ENCODE assay signal across 21 mouse cellular contexts in the genomic region with DNA sequence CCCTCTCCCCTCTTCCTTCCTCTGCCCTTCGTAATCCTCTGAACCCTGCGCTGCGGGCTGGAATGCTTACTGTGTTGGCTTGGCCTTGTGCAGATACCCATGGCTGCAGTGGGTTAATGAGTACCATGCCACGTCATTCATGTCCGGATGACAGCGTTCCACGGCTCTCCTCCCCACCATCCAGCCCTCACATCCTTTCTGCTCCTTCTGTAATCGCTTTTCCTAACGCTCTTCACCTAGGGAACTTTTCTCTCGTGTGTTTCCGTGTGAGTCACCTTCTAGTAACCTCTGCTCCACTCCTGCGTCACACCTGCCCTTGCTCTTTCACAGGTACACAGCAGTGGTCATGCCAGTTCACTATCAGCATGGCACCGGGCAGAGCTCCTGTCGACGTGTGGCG. TPM values are rescaled to one million over a fixed set of nuclear protein-coding genes. Genes with fewer than 3 reads are reported as not detected.
DNase-seq lines count a peak whose midpoint lies in the region; ATAC-seq and TF ChIP-seq lines count a peak whose summit lies in the region.
"Had no signal": no experiment of that assay in that cellular context is flagged by ENCODE, and none has a peak within 500 bp of the region (broad histone marks: within the 10 kb centered on the region; RNA-seq: fewer than 3 reads in every experiment).

No protein-coding gene starts in this region.

- no peaks in the 10 kb centered on the region for H3K36me3 ChIP-seq in intestine, postnatal 0 days (ENCODE audit: control insufficient read depth, insufficient read depth)
- H3K36me3 ChIP-seq in kidney, embryonic 15.5 days: no peaks in the 10 kb centered on the region
- H3K36me3 ChIP-seq: embryonic facial prominence, embryonic 15.5 days; heart, embryonic 13.5 days; limb, embryonic 15.5 days had no signal

- H3K4me1 ChIP-seq in intestine, postnatal 0 days (replicated peaks; ENCODE audit: control insufficient read depth, insufficient read depth, low read length): no peaks in the 10 kb centered on the region
- H3K4me1 ChIP-seq in kidney, embryonic 15.5 days: peaks cover under 1% of the 10 kb centered on the region; the same call in 1 of the 2 replicates
- H3K4me1 ChIP-seq: embryonic facial prominence, embryonic 15.5 days; limb, embryonic 15.5 days had no signal

- DNase-seq in ES-CJ7 (ENCODE audit: low read depth, low spot score): peak; percentile 5
- peak; percentile 30 to 59 for DNase-seq in kidney, postnatal 4 days
- no peak for DNase-seq in cerebellum, postnatal 10 days
- no peak for DNase-seq in urinary bladder, postnatal 25 days (ENCODE audit: low spot score)
- no peak for DNase-seq in right cerebral cortex, postnatal 4 days
- DNase-seq in frontal cortex, adult 2 months (ENCODE audit: extremely low spot score in 1 of 2, low spot score in 1 of 2): no peak
- DNase-seq: adrenal gland, postnatal 36 days; cerebellum, adult 11-12 months; cerebellum, postnatal 25 days; gastrocnemius, postnatal 10 days; heart, adult 18-20 months; thymus, postnatal 25 days had no signal

- no peak overlapping the region for H3K4me2 ChIP-seq in intestine, postnatal 0 days (replicated peaks; ENCODE audit: low read depth)
- no peak overlapping the region for H3K4me2 ChIP-seq in kidney, embryonic 15.5 days
- H3K4me2 ChIP-seq: embryonic facial prominence, embryonic 15.5 days; heart, embryonic 13.5 days; limb, embryonic 15.5 days had no signal

- WGBS in intestine, postnatal 0 days: 44% methylated on average over 16 of the region's 16 CpGs
- WGBS in kidney, embryonic 15.5 days: 64% methylated on average over 16 of the region's 16 CpGs

- H3K9ac ChIP-seq in intestine, postnatal 0 days (ENCODE audit: low read depth, low read length): no peak overlapping the region
- no peak overlapping the region for H3K9ac ChIP-seq in kidney, embryonic 15.5 days
- H3K9ac ChIP-seq: embryonic facial prominence, embryonic 15.5 days; heart, embryonic 13.5 days; limb, embryonic 15.5 days had no signal

- no peak overlapping the region for H3K27ac ChIP-seq in intestine, postnatal 0 days (ENCODE audit: low read depth, low read length)
- H3K27ac ChIP-seq in kidney, embryonic 15.5 days: no peak overlapping the region
- H3K27ac ChIP-seq: embryonic facial prominence, embryonic 15.5 days; heart, embryonic 13.5 days; limb, embryonic 15.5 days had no signal

- ATAC-seq in intestine, postnatal 0 days: peak; percentile 86
- peak; percentile 82 for ATAC-seq in kidney, embryonic 15.5 days (replicated peaks; ENCODE audit: low FRiP score)
- ATAC-seq: hindbrain, embryonic 16.5 days; lung, postnatal 0 days; midbrain, embryonic 16.5 days had no signal

- H3K9me3 ChIP-seq in intestine, postnatal 0 days (ENCODE audit: control insufficient read depth): no peaks in the 10 kb centered on the region
- no peaks in the 10 kb centered on the region for H3K9me3 ChIP-seq in kidney, embryonic 15.5 days (replicated peaks)
- H3K9me3 ChIP-seq: embryonic facial prominence, embryonic 15.5 days; heart, embryonic 13.5 days; limb, embryonic 15.5 days had no signal

- no peaks in the 10 kb centered on the region for H3K27me3 ChIP-seq in intestine, postnatal 0 days (replicated peaks; ENCODE audit: control insufficient read depth, insufficient read depth, low read length)
- H3K27me3 ChIP-seq in kidney, embryonic 15.5 days: no peaks in the 10 kb centered on the region
- H3K27me3 ChIP-seq: embryonic facial prominence, embryonic 15.5 days; heart, embryonic 13.5 days had no signal

- no peak for TF ChIP-seq CTCF in intestine, postnatal 0 days (IDR thresholded peaks at IDR 0.05; ENCODE audit: low read depth)

- H3K4me3 ChIP-seq in intestine, postnatal 0 days (ENCODE audit: low read depth, low read length): no peak overlapping the region
- H3K4me3 ChIP-seq in kidney, embryonic 15.5 days (replicated peaks): no peak overlapping the region
- H3K4me3 ChIP-seq: embryonic facial prominence, embryonic 15.5 days; heart, embryonic 13.5 days; limb, embryonic 15.5 days had no signal

RNA-seq across cellular contexts. Expression of a gene that starts 53.2 kb away (rescaled TPM):
- 0.13 TPM in 1 of 2 replicates, not detected in the other for polyA plus RNA-seq in intestine, postnatal 0 days (2015; fragmentation: Nextera tagmentation; extraction: Ambion mirVana)
- polyA plus RNA-seq in kidney, embryonic 15.5 days (2015; fragmentation: Nextera tagmentation; extraction: Ambion mirVana): not detected in 2 replicates
- polyA plus RNA-seq in frontal cortex, adult 2 months (2012; rRNA removed): 0.19 and 0.20 TPM in 2 replicates
- polyA plus RNA-seq: embryonic facial prominence, embryonic 15.5 days; heart, embryonic 13.5 days; hindbrain, embryonic 16.5 days; liver, embryonic 16.5 days; lung, postnatal 0 days; midbrain, embryonic 16.5 days had no signal

Comparison
In these comparisons a context has a peak if more than half of its experiments do, and no peak if none do; other contexts are left out.
1. DNase-seq: peak in ES-CJ7 (single experiment) and kidney, postnatal 4 days (2 of 2); none in cerebellum, postnatal 10 days (0 of 2), urinary bladder, postnatal 25 days (single experiment), right cerebral cortex, postnatal 4 days (single experiment) and frontal cortex, adult 2 months (0 of 2).